Mouse (Mus musculus) bone marrow macrophage, adult 2 months (primary cell): ENCODE results near the gene Ralgps1.

Experiments used
- CTCF ChIP-seq: IDR thresholded peaks from 2 replicates; pipeline ENCODE4 v1.5.1; 2012; ENCODE audit warnings: low read depth, mild to moderate bottlenecking, low read length, moderate library complexity
- POLR2A ChIP-seq: IDR thresholded peaks from 2 replicates; pipeline ENCODE4 v1.6.1; 2012; ENCODE audit warnings: mild to moderate bottlenecking, low read depth, low read length, borderline replicate concordance

- no peak for TF ChIP-seq CTCF
- TF ChIP-seq POLR2A, result no peak
These were observed 215.0 kb downstream of the Ralgps1 start for GRCm38 (mm10) chr2:33156283-33156781.
